Mouse (Mus musculus) heart, embryonic 16.5 days (tissue): Measurements from ENCODE around the gene Arhgap10. TPM values are rescaled to one million over a fixed set of nuclear protein-coding genes. Genes with fewer than 3 reads are reported as not detected.

Source experiments
- ATAC-seq: fragments of 200-750 bp; cut with Nextera tagmentation; replicated peaks from 2 replicates; pipeline ENCODE4 v1.8.0; 2017; ENCODE audit warnings: moderate number of reproducible peaks; ENCODE audit not compliant: insufficient read depth, low FRiP score; ENCODE audit errors: extremely low read depth
- H3K27ac ChIP-seq: fragments of 300-500 bp; sonication (generic); 2 replicates; pipeline ENCODE4 v1.5.1; 2014; ENCODE audit warnings: mild to moderate bottlenecking, low read length, control low read depth, moderate library complexity
- H3K27me3 ChIP-seq: fragments of 300-500 bp; sonication (generic); 2 replicates; pipeline ENCODE4 v1.6.1; 2014; ENCODE audit warnings: low read length, mixed read lengths; ENCODE audit not compliant: control insufficient read depth, insufficient read depth
- H3K36me3 ChIP-seq: fragments of 300-500 bp; sonication (generic); 2 replicates; pipeline ENCODE4 v1.6.1; 2014; ENCODE audit not compliant: control insufficient read depth, insufficient read depth
- H3K4me1 ChIP-seq: fragments of 300-500 bp; sonication (generic); 2 replicates; pipeline ENCODE4 v1.6.1; 2014; ENCODE audit warnings: low read length, mixed read lengths; ENCODE audit not compliant: control insufficient read depth, insufficient read depth
- H3K4me2 ChIP-seq: fragments of 300-500 bp; sonication (generic); 2 replicates; pipeline ENCODE4 v1.6.1; 2014; ENCODE audit warnings: low read depth, mild to moderate bottlenecking, control low read depth, low read length
- H3K4me3 ChIP-seq: fragments of 300-500 bp; sonication (generic); 2 replicates; pipeline ENCODE4 v1.5.1; 2014; ENCODE audit warnings: mild to moderate bottlenecking, control low read depth, low read length
- H3K9ac ChIP-seq: fragments of 300-500 bp; sonication (generic); 2 replicates; pipeline ENCODE4 v1.6.1; 2014; ENCODE audit warnings: low read length, control low read depth
- H3K9me3 ChIP-seq: fragments of 300-500 bp; sonication (generic); replicated peaks from 2 replicates; pipeline ENCODE4 v1.6.1; 2016; ENCODE audit warnings: low read length; ENCODE audit not compliant: control insufficient read depth
- WGBS: fragments of 180-500 bp; shearing (Covaris S2); extraction: QIAGEN DNeasy Blood & Tissue Kit; methylation state at CpG from one replicate; pipeline ENCODE4 v1.1.7; 2014; 5-methylcytosine and 5-hydroxymethylcytosine counted together
- polyA plus RNA-seq: library from polyadenylated mRNA; unstranded; fragments of >200 nt; fragmentation: Nextera tagmentation; extraction: Ambion mirVana; gene quantifications from 2 replicates; pipeline ENCODE4 v1.2.1, GENCODE M21; 2015

The Arhgap10 gene
- polyA plus RNA-seq, 1 experiment from 2014 or later: 33.9 TPM

DNA sequence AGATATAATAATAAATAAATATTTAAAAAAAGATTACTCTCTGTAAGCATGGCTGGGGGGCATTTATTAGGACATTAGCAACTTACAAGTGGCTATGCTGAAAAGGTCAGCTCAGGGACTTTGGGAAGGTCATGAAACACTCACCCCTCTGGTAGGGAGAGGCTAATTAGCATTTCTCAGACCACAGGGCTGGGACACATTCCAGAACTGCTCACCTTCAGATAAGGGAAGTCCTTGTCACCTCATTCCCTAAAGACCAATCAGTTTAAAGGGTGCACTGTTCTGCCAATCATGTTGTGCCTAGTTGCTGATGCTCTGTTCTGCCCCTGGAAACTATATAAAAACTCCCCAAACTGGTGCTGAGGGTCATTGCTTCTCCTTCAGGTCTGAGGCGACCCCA lies 20.5 kb upstream of the Arhgap10 start:
- Histone ChIP-seq H3K4me3 (no peak overlapping the region), H3K9ac (no peak overlapping the region), H3K4me2 (no peak overlapping the region), H3K27me3 (no peaks in the 10 kb centered on the region), H3K27ac (no peak overlapping the region), H3K36me3 (no peaks in the 10 kb centered on the region), H3K9me3 (no peaks in the 10 kb centered on the region), H3K4me1 (no peaks in the 10 kb centered on the region)
- ATAC-seq: no peak
- WGBS: 80% methylated on average over 1 of the region's 1 CpGs

DNA sequence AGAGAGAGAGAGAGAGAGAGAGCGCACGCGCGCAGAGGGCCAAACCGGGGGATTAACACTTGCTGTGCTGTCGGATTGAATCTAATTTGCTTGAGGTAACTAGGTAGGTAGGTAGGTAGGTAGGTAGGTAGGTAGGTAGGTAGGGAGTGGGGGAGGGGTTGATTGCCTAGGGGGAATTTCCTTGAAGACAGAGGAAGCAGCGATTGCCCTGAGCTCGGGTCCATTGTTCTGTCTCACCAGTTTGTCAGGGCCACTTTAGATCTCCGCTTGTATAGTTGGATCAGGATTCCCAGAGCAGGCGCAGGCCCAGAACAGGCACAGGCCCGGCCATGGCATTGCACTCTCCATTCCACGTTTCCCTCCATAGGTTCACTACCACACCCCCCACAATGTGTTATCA lies 19.1 kb upstream of the Arhgap10 start:
- Histone ChIP-seq H3K9me3 (no peaks in the 10 kb centered on the region), H3K4me1 (no peaks in the 10 kb centered on the region), H3K27me3 (no peaks in the 10 kb centered on the region), H3K9ac (no peak overlapping the region), H3K27ac (no peak overlapping the region), H3K4me3 (no peak overlapping the region), H3K36me3 (no peaks in the 10 kb centered on the region), H3K4me2 (no peak overlapping the region)
- 79% methylated on average over 12 of the region's 12 CpGs for WGBS
- no peak for ATAC-seq

DNA sequence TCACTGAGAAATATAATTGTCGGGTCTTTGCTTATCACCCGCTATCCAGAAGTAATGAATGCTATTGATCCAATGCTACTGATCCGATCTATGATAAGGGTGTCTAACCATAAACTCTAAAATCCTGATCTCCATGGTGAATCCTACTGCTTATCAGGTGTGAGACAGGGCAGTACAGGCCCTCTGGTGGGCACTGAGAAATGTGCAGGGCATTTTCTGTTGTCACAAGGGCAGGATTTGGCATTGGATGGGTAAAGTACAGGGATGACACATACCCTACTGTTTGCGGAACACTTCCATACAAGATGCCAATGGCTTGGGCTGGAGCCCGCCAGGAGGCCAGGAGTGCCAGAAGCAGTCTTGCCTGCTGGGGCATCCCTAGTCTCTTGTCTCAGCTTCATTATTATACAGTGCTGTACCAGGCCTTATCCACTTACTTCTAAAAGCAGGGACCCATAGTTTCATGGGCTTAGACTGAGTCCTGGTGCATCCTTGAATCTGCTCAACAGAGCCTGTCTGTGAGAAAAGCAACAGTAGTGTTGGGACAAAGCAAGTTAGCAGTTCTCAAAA lies 17.4 kb upstream of the Arhgap10 start:
- no peaks in the 10 kb centered on the region for H3K36me3 ChIP-seq
- H3K9ac ChIP-seq: no peak overlapping the region
- WGBS: 74% methylated on average over 5 of the region's 5 CpGs
- H3K4me1 ChIP-seq: no peaks in the 10 kb centered on the region
- H3K9me3 ChIP-seq: no peaks in the 10 kb centered on the region
- H3K4me3 ChIP-seq: no peak overlapping the region
- no peak overlapping the region for H3K4me2 ChIP-seq
- H3K27ac ChIP-seq: no peak overlapping the region
- H3K27me3 ChIP-seq: no peaks in the 10 kb centered on the region
- peak; percentile 52 for ATAC-seq

DNA sequence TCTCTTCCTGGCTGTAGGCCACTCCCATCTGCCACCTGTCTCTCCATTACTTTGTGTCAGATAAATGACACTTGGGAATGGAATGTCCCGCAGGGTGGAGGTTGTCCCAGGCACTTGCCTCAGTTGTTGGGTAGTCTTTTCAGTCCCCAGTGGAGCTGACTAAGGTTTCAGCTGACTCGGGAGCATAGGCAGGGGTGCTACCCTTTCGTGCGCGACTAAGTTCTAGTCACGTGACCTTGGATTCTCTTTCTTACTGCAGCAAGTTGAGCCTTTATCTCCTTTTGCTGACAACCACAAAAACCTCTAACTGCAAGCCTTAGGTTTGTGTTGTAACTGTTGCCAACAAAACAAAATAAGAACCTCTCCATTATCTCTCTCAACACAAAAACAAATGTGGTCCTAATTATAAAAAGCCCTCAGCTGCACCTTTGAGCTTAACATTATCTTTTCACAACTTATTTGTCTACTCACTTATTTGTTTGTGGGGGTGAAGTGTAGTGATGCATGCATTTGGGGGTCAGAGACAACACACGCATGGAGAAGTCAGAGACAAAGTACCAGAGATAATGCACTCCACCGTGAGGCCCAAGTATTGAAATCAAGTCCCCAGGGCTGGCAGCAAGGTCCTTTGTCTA lies 16.7 kb upstream of the Arhgap10 start:
- 40% methylated on average over 8 of the region's 8 CpGs for WGBS
- 0 out of 2 replicates have a peak, but pooled peaks have one; percentile 28 for ATAC-seq
- Histone ChIP-seq H3K27ac (no peak overlapping the region), H3K9me3 (no peaks in the 10 kb centered on the region), H3K4me1 (no peaks in the 10 kb centered on the region), H3K4me2 (no peak overlapping the region), H3K9ac (no peak overlapping the region), H3K27me3 (no peaks in the 10 kb centered on the region), H3K4me3 (no peak overlapping the region), H3K36me3 (no peaks in the 10 kb centered on the region)

DNA sequence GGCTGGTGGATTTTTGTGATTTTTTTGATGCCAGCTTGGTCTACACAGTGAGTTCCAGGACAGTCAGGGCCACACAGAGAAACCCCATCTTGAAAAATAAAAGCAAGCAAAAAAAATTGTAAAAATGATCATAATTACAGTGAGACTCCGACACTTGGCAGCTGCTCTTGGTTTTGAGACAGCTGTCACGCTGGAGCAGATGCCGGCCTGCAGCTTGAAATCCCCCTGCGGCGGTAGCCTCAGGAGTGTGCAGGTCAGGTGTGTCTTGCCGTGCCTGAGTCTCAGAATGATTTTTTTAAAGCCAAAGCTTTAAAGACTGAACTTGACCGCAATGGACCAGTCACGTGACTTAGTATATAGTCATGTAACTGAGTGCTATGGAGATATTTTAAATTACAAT lies 8.4 kb upstream of the Arhgap10 start:
- Histone ChIP-seq H3K27me3 (no peaks in the 10 kb centered on the region), H3K4me3 (no peak overlapping the region), H3K4me2 (no peak overlapping the region), H3K27ac (no peak overlapping the region), H3K9ac (no peak overlapping the region), H3K36me3 (no peaks in the 10 kb centered on the region), H3K9me3 (no peaks in the 10 kb centered on the region), H3K4me1 (peaks cover 20% of the 10 kb centered on the region)
- no peak for ATAC-seq
- 88% methylated on average over 8 of the region's 8 CpGs for WGBS

DNA sequence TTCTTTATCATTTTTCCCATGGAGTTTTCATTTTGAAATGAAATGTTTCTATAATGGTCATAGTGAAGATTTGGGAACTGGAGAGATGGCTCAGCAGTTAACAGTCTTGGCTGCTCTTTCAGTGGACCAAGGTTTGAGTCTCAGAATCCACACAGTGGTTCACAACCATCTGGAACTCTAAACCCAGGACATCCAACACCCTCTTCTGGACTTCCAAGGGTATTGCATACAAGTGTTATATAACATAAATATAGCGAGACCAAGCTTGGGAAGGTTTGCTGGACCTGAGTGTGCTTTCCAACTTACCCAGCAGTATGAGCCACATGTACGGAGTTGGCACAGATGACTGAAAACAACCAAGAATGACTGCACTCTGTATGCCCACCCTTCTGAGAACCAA lies 7.2 kb upstream of the Arhgap10 start:
- Histone ChIP-seq H3K9me3 (no peaks in the 10 kb centered on the region), H3K4me3 (no peak overlapping the region), H3K27me3 (no peaks in the 10 kb centered on the region), H3K4me1 (peaks cover 20% of the 10 kb centered on the region), H3K4me2 (no peak overlapping the region), H3K9ac (no peak overlapping the region), H3K36me3 (no peaks in the 10 kb centered on the region), H3K27ac (no peak overlapping the region)
- 96% methylated on average over 2 of the region's 2 CpGs for WGBS
- no peak for ATAC-seq

DNA sequence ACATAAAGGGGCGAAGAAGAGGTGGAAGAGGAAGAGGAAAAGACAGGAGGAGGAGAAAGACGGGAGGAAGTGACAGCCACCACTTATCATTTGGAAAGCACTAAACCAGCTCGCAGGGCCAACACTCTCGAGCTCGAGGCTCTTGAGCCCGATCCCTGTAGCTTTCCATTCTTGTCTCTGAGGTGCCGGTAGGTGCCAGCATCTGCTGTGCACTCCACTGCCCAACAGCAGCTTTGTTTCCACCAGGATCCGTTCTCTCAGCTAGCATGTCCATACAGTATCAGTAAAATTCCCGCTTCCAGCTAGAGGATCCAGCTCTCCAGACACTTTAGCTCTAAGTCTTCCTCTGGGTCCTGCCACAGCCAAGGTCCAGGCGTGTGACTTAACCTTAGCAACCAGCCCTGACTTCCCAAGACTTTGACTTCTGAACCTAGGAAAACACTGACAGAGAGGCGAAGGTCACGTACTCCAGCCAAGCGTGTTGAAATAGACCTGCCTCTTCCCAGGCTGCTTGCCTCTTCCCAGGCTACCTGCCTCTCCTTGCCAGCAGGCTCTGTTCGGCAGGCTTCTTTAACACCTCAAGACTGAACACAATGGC lies 6.4 kb upstream of the Arhgap10 start:
- peak overlapping the region; percentile 50 for H3K4me2 ChIP-seq
- ATAC-seq: peak; percentile 78
- no peaks in the 10 kb centered on the region for H3K9me3 ChIP-seq
- peaks cover 20% of the 10 kb centered on the region for H3K4me1 ChIP-seq
- H3K27ac ChIP-seq: peak overlapping the region; percentile 78
- 42% methylated on average over 14 of the region's 14 CpGs for WGBS
- H3K27me3 ChIP-seq: no peaks in the 10 kb centered on the region
- H3K4me3 ChIP-seq: no peak overlapping the region
- H3K36me3 ChIP-seq: no peaks in the 10 kb centered on the region
- peak overlapping the region; percentile 53 for H3K9ac ChIP-seq

DNA sequence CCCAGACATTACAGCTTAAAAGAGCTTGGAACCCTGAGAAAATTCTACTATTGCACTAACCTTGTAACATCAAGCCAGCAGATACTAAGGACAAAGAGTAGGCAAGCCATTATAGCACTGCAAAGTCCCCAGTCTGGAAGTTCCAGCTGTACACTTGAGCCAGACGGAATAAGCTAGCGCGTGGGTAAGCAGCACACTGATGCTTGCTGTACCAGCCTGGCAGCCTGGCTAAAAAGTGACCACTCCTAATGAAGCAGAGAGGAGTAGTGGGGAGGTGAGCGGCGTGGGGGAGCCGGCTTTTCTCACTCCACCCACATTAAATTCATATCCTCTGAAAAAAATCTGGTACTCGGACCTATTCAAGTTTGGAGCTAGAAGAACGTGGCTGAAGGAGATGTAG lies 5.2 kb upstream of the Arhgap10 start:
- peak overlapping the region; percentile 32; the same call in 1 of the 2 replicates for H3K27ac ChIP-seq
- no peak overlapping the region for H3K4me3 ChIP-seq
- no peak overlapping the region for H3K4me2 ChIP-seq
- peaks cover 24% of the 10 kb centered on the region for H3K4me1 ChIP-seq
- no peaks in the 10 kb centered on the region for H3K27me3 ChIP-seq
- H3K9ac ChIP-seq: no peak overlapping the region
- WGBS: 79% methylated on average over 8 of the region's 8 CpGs
- H3K36me3 ChIP-seq: no peaks in the 10 kb centered on the region
- no peaks in the 10 kb centered on the region for H3K9me3 ChIP-seq
- 0 out of 2 replicates have a peak, but pooled peaks have one; percentile 15 for ATAC-seq

DNA sequence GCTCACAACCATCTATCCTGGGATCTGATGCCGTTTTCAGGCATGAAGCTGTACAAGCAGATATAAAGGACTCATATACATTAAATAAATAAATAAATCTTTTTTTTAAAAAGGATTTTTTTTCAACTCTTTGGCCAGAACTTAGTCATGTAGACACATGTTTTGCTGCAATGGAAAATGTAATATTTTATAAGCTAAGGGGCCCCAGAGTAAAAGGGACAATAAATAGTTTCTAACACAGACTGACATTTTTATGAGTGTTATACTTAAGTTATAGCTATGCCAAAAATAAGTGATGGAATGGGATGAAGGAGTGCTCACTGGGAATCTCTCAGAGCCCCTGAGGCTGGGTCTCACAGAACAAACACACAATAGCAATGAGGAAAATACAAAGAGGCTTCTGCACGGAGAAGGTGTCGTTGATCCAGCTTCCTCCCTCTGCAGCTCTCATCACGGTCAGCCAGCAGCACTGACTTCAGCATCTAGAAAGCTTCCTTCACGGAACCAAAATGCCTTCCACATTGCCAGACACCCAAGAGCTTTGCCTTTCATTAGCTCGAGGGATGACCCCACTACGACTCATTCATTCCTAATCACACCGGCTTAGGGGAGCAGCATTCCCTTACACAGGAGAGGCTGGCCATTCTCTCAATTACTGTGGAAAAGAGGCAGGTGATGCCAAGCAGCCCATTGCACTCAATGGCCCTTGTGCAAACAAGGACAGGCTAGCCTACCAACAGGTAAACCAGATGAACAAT lies 3.5 kb upstream of the Arhgap10 start:
- whole genome bisulfite sequencing: 79% methylated on average over 8 of the region's 8 CpGs
- H3K4me2 ChIP-seq: no peak overlapping the region
- H3K4me3 ChIP-seq: no peak overlapping the region
- H3K9ac ChIP-seq: no peak overlapping the region
- peaks cover 28% of the 10 kb centered on the region for H3K4me1 ChIP-seq
- H3K27ac ChIP-seq: no peak overlapping the region
- no peaks in the 10 kb centered on the region for H3K36me3 ChIP-seq
- no peaks in the 10 kb centered on the region for H3K9me3 ChIP-seq
- no peak for ATAC-seq
- H3K27me3 ChIP-seq: no peaks in the 10 kb centered on the region
